Mouse (Mus musculus) left cerebral cortex, adult 2 months (tissue): ENCODE results near the gene Rnf227. TPM values are rescaled to one million over a fixed set of nuclear protein-coding genes. Genes with fewer than 3 reads are reported as not detected.
A peak's percentile ranks its signal among the peaks of the same experiment; 100 is the strongest.

Experiments
- DNase-seq, 2 experiments: peaks; one replicate each; pipeline ENCODE4 v3.0.0; 2021 to 2022; ENCODE audit warnings: low spot score in 2 of 2, mixed read lengths in 1 of 2; ENCODE audit errors: extremely low spot score in 1 of 2
- H3K27ac ChIP-seq: fragments of 200-600 bp; 2 replicates; pipeline ENCODE4 v1.8.1; 2022
- H3K4me3 ChIP-seq: fragments of 200-600 bp; 2 replicates; pipeline ENCODE4 v1.8.1; 2022
- CTCF ChIP-seq: fragments of 200-600 bp; IDR thresholded peaks from 2 replicates; pipeline ENCODE4 v1.8.1; 2022; ENCODE audit warnings: antibody characterized with exemption, mild to moderate bottlenecking, moderate library complexity
- intact Hi-C: fragments of 180-260 bp; cut with DNase I; formaldehyde crosslinking; loops from one replicate; pipeline ENCODE4 v1.15.1; 2025
- total RNA-seq, 2 experiments: library from RNA; stranded (reverse); gene quantifications; 2 replicates each; pipeline ENCODE4 v1.2.3; 2021

Gene Rnf227
- total RNA-seq, 2 experiments from 2014 or later: 170 to 181 TPM

DNA sequence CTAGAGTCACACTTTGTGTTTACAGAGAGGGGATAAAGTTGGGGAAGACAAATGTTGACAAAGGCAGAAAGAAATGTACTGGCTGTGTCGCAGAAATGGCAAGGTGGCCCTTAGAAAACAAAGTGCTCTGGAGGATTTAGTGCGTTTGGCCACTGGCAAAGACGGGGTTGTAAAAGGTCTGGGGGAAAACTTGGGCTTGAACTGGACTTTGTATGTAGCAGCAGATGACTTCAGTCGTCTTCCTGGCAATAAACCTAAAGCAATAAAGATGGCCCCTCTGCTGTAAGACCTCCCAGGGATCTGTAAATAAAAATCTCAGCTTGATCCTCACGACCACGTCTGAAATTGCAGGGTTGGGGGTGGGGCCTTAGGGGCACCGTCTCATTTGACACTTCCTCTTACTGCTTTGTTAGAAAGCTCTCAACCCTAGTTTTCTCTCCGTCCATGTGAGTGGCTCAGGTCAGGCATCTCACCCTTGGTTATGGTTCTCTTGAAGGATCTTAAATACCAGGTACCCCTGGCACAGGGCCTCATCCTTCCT is 7.5 kb upstream of the Rnf227 start:
- intact Hi-C loops: no loop called here
- no peak for TF ChIP-seq CTCF
- DNase-seq: no peak

DNA sequence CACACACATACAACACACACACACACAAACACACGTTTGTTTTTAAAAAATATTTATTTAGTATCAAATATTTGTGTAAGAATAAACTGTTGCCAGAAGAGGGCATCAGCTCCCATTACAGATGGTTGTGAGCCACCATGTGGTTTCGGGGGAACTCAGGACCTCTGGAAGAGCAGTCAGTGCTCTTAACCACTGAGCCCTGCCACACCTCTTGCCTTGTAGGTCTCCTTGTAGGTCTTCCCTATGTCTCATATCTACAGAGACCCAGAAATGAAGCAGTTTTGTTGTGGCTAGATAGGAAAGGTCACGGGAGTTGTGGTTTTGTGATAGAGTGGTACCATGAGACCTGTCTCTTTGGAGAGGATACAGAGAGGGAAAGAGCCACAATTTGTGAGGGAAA is 6.3 kb upstream of the Rnf227 start:
- TF ChIP-seq CTCF: peak; percentile 30
- DNase-seq: no peak
- Histone ChIP-seq H3K4me3 (no peak overlapping the region), H3K27ac (no peak overlapping the region)
- intact Hi-C loops: no loop called here

More for the DNA sequence above, 7.5 kb upstream of the Rnf227 start:
- H3K4me3 ChIP-seq: no peak overlapping the region
- peak overlapping the region; percentile 78; the same call in 1 of the 2 replicates for H3K27ac ChIP-seq

DNA sequence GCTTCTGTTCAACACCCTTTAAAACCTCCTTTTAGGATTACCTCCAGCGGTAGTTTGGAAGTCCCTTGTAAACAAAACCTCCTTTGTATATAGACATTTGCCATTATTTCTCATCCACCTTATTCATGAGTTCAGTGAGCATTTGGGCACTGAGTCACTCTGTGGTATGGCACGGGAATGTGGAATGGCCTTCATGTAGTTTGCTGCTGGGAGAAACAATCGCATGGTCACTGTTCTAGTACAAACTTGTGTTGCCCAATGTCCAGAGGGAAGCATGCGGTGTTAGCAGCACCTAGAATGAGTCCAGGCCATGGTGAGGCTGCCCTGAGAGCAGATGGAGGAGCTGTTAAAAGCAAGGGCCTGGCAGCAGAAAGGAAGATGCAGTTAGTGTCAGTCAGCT is 5.5 kb upstream of the Rnf227 start:
- no peak for DNase-seq
- Histone ChIP-seq H3K27ac (no peak overlapping the region), H3K4me3 (no peak overlapping the region)
- intact Hi-C loops: no loop called here
- no peak for TF ChIP-seq CTCF

DNA sequence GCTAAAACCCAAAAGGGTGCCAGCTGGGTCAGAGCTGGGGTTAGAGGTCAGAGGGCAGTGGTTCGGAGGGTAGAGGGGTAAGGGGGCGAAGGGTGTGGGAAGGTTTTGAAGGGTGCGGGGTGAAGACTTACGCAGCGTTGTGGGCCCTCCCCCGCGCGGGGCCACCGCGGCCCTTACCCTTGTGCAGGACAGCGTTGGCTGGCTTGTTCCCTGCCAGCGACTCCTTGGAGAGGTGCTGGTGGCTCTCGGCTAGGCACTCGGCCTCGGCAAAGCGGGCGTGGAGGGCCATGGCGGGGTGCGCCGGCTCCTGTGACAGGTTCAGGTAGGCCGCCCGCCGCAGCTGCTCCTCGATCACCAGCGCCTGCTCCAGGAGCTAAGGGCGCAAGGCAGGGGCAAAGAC is 6.2 kb downstream of the Rnf227 start:
- H3K27ac ChIP-seq: no peak overlapping the region
- intact Hi-C loops: no loop called here
- H3K4me3 ChIP-seq: no peak overlapping the region
- no peak for TF ChIP-seq CTCF
- DNase-seq: no peak

DNA sequence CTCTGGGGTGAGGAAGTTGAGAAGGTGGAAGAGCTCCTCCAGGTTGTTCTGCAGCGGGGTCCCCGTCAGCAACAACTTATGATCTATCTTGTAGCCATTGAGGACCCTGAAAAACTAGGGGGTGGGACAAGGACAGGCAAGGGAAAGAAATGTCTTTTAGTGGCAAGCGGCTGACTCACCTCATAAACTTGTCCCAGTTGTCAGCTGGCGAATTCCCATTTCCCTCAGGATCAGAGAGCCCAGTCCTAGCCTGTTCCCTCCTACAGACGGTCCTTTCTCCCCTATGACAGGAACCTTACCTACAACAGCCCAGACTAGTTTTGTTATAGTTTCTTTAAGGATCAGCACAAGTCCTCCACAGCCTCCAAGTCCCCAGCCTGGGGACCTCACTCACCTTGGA is 16.3 kb downstream of the Rnf227 start:
- no peak for DNase-seq
- intact Hi-C loops: no loop called here
- Histone ChIP-seq H3K27ac (no peak overlapping the region), H3K4me3 (no peak overlapping the region)
- TF ChIP-seq CTCF: no peak

DNA sequence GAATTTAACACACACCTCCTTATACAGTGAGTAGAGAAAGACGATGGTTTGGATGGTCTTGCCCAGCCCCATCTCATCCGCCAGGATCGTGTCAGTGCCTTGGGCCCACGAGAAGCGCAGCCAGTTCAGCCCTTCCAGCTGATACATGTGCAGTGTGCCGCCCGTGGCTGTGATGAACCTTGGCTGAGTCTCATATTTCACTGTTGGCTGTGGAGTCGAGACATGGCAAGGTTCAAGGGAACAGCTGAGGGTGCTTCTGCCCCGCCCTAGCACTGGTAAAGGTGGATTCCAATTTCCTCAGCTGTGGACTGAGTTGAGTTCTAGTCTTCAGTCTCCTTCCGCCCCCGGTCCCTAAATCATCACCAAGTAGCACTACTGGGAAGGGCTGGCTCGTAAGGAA is 17.4 kb downstream of the Rnf227 start:
- intact Hi-C loops: no loop called here
- no peak for TF ChIP-seq CTCF
- Histone ChIP-seq H3K4me3 (no peak overlapping the region), H3K27ac (no peak overlapping the region)
- DNase-seq: no peak

DNA sequence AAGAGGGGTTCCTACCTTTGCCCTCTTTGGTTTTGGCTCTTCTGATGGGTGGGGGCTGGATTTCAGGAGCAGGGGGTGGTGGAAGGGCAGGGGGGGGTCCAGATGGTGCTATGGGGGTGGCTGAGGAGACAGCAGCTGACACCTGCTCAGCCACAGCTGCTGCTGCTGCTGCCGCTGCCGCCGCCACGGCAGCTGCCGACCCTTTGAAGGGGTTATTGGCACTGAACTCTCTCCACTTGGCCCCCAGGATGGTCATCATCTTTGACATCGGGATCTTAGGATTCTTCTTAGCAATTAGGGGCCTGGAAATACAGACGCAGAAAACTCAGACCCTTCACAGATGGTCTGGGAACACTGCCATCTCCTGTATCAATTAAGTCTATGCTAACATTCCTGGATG is 21.8 kb downstream of the Rnf227 start:
- TF ChIP-seq CTCF: no peak
- no peak overlapping the region for H3K27ac ChIP-seq
- no peak overlapping the region for H3K4me3 ChIP-seq
- intact Hi-C loops: no loop called here
- DNase-seq: no peak

DNA sequence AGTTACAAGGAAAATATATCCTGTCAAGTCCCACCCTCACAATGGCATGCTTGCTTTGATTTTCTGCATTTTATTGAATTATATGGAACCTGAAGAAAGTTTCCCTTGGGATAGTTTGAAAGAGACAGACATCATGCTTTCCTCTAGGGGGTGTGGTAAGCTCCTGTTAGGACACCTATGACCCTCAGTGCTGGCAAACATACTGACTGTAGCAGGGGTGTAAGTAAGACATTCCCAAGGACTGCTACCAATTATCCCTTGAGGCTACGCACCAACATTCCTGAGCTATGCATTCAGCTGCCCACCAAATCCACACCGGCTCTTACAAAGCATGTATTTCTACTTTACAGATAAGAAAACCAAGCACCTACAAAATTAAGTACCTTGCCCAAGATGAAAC is 22.2 kb downstream of the Rnf227 start:
- intact Hi-C loops: no loop called here
- no peak for DNase-seq
- Histone ChIP-seq H3K27ac (no peak overlapping the region), H3K4me3 (no peak overlapping the region)
- no peak; the same call in 1 of the 2 replicates for TF ChIP-seq CTCF

DNA sequence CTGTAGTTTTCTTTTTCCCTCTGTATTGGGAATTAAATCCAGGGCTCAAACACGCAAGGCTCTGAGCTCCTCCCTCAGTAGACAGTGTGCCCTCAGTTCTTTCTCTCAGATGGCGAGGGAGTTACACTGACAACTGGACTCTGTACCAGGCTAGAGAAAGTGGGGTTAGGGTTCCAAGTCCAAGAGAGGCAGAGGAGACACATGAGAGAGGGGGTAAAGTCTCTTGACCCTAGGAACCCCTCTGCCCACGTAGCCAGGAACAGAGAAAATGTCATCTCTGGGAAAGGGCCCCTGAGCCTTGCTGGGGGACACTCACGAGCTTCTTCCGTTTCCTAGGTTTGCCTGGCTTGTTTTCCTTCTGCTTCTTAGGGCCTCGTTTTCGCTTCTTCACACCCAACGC is 24.1 kb downstream of the Rnf227 start:
- intact Hi-C loops: loop anchor here (2.0 kb wide), 1 partner anchor 52 kb away; no protein-coding TSS in a partner anchor
- TF ChIP-seq CTCF: no peak
- Histone ChIP-seq H3K27ac (peak overlapping the region; percentile 91), H3K4me3 (peak overlapping the region; percentile 4)
- no peak for DNase-seq

DNA sequence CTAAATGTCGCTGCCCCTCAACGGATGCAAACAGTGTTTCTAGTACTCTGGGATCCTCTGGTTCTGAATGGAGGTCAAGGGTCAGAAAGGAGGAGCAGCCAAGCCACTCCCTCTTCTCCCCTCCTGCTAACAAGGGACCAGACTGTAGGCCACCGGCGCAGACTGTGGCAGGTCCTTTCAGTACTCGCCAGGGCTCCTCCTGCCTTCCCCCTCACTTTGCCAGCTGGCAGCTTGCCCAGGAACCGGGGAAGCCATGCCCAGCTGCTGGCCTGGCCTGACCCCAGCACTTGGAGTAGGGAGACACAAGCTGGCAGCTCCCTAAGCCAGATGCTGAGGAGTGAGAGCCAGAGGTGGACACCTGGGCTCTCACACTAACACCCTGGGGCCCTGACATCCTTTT is 24.6 kb downstream of the Rnf227 start:
- Histone ChIP-seq H3K4me3 (peak overlapping the region; percentile 4), H3K27ac (peak overlapping the region; percentile 91)
- no peak; the same call in 1 of the 2 replicates for TF ChIP-seq CTCF
- intact Hi-C loops: loop anchor here (2.0 kb wide), 1 partner anchor 52 kb away; no protein-coding TSS in a partner anchor
- DNase-seq: peak; percentile 87 to 88

DNA sequence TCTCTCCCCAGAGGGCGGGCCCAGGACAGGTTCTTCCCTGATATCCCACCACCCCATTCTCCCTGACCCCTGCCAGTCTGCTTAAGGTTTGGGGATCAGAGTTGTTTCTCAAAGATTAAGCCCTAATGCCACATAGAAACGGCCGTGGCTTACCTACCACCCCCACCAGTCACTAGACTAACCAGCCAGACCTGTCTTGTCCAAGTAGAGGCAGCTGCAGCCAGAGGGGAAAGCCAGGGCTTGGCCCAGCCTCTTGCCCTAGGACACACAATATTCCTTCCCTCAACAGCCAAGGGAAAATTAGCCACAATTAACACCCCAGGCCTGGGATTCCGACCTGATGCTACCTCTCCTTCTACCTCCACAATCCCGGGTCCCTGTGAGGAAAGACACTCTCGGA is 25.5 kb downstream of the Rnf227 start:
- intact Hi-C loops: loop anchor here (1.0 to 2.0 kb wide), 3 partner anchors 25 to 51 kb away; partner anchors contain the start of genes Cntrob, Rnf227 and Trappc1
- no peak for DNase-seq
- peak overlapping the region; percentile 91 for H3K27ac ChIP-seq
- no peak for TF ChIP-seq CTCF
- peak overlapping the region; percentile 91 for H3K4me3 ChIP-seq

DNA sequence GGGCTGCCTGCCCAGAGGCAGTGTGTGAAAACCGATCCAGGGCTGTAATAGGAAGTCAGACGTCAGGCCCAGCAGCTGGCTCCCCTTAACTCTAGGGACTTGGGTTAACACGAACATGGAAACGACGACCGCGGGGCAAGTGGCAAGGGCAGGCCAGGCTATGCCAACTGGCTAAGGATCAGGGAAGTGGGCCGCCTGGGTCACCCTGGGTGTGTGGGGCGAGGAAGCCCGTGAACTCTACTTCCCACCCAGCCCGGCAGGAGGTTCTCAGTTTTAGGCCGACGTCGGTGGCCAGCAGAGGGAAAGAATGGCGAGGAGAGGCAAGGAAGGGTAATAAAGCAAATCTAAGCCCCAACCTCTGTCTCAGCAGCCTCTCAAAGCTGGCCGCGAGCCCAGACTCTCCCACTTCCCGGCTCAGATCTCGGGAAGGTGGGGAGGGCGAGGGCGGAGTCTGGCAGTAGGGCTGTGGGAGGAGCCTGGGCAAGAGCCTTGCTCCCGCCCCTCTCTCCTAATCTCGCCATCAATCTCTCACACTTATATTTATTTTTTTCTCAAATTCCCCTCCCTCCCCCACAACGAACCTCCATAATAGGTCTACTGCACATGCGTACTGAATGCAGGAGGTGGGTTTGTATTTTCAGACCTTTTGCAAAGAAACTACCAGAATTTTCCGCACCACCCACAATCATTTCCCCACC is 26.0 kb downstream of the Rnf227 start:
- TF ChIP-seq CTCF: peak; percentile 16
- Histone ChIP-seq H3K27ac (peak overlapping the region; percentile 91), H3K4me3 (peak overlapping the region; percentile 91)
- intact Hi-C loops: loop anchor here (1.0 to 2.0 kb wide), 2 partner anchors 26 to 44 kb away; partner anchors contain the start of genes Cntrob, Rnf227 and Trappc1
- DNase-seq: peak; percentile 94 to 95
